Mouse (Mus musculus) erythroid progenitor cell, adult 5-6 weeks (primary cell): ENCODE results near the gene Atxn7l2. TPM values are rescaled to one million over a fixed set of nuclear protein-coding genes. Genes with fewer than 3 reads are reported as not detected.

Experiments used
- total RNA-seq, 2 experiments: library from RNA; stranded (forward) in 1 of 2; stranded (reverse) in 1 of 2; fragments of 150-400 nt in 1 of 2; fragments of 186-747, 209-891 nt in 1 of 2; gene quantifications; 2 replicates each; pipeline versions ENCODE4 v1.2.3 to v1.2.4; 2015 to 2017; ENCODE audit warnings: low replicate concordance in 2 of 2

The Atxn7l2 gene
- total RNA-seq, 2 experiments from 2014 or later: 5.4 TPM; not detected in 1

Other genes starting within 250 kb of the Atxn7l2 start
- not detected in 2 replicates for gene Gstm3, start 241.7 kb downstream of the Atxn7l2 start, total RNA-seq (2015; ENCODE audit: low replicate concordance)
- gene Gstm3, start 241.7 kb downstream of the Atxn7l2 start, total RNA-seq (2017; ENCODE audit: low replicate concordance): not detected in 2 replicates
- gene Gstm2, start 224.5 kb downstream of the Atxn7l2 start, total RNA-seq (2015; ENCODE audit: low replicate concordance): not detected in 2 replicates
- not detected in 2 replicates for gene Gstm2, start 224.5 kb downstream of the Atxn7l2 start, total RNA-seq (2017; ENCODE audit: low replicate concordance)
- gene Gstm1, start 193.0 kb downstream of the Atxn7l2 start, total RNA-seq (2015; ENCODE audit: low replicate concordance): 114 and 170 TPM in 2 replicates
- gene Gstm1, start 193.0 kb downstream of the Atxn7l2 start, total RNA-seq (2017; ENCODE audit: low replicate concordance): 29.0 and 44.4 TPM in 2 replicates
- 2.5 and 4.2 TPM in 2 replicates for gene Gstm4, start 166.0 kb downstream of the Atxn7l2 start, total RNA-seq (2015; ENCODE audit: low replicate concordance)
- 0.90 and 1.4 TPM in 2 replicates for gene Gstm4, start 166.0 kb downstream of the Atxn7l2 start, total RNA-seq (2017; ENCODE audit: low replicate concordance)
- gene Ampd2, start 124.3 kb downstream of the Atxn7l2 start, total RNA-seq (2015; ENCODE audit: low replicate concordance): 9.2 and 10.5 TPM in 2 replicates
- gene Ampd2, start 124.3 kb downstream of the Atxn7l2 start, total RNA-seq (2017; ENCODE audit: low replicate concordance): 1.0 and 10.1 TPM in 2 replicates
- not detected in 2 replicates for gene Gnat2, start 118.1 kb downstream of the Atxn7l2 start, total RNA-seq (2015; ENCODE audit: low replicate concordance)
- gene Gnat2, start 118.1 kb downstream of the Atxn7l2 start, total RNA-seq (2017; ENCODE audit: low replicate concordance): not detected in 2 replicates
- 29.9 and 45.7 TPM in 2 replicates for gene Gnai3, start 64.8 kb downstream of the Atxn7l2 start, total RNA-seq (2015; ENCODE audit: low replicate concordance)
- gene Gnai3, start 64.8 kb downstream of the Atxn7l2 start, total RNA-seq (2017; ENCODE audit: low replicate concordance): 21.7 and 30.0 TPM in 2 replicates
- not detected in 2 replicates for gene Gpr61, start 56.1 kb downstream of the Atxn7l2 start, total RNA-seq (2015; ENCODE audit: low replicate concordance)
- gene Gpr61, start 56.1 kb downstream of the Atxn7l2 start, total RNA-seq (2017; ENCODE audit: low replicate concordance): not detected in 2 replicates
- gene Amigo1, start 24.6 kb downstream of the Atxn7l2 start, total RNA-seq (2015; ENCODE audit: low replicate concordance): not detected in 2 replicates
- gene Amigo1, start 24.6 kb downstream of the Atxn7l2 start, total RNA-seq (2017; ENCODE audit: low replicate concordance): 0.38 TPM in 1 of 2 replicates, not detected in the other
- 1.4 and 2.1 TPM in 2 replicates for gene Cyb561d1, start 9.7 kb downstream of the Atxn7l2 start, total RNA-seq (2015; ENCODE audit: low replicate concordance)
- gene Cyb561d1, start 9.7 kb downstream of the Atxn7l2 start, total RNA-seq (2017; ENCODE audit: low replicate concordance): 5.3 TPM in 1 of 2 replicates, not detected in the other
- not detected in 2 replicates for gene Sypl2, start 15.7 kb upstream of the Atxn7l2 start, total RNA-seq (2015; ENCODE audit: low replicate concordance)
- gene Sypl2, start 15.7 kb upstream of the Atxn7l2 start, total RNA-seq (2017; ENCODE audit: low replicate concordance): not detected in 2 replicates
- gene Psma5, start 46.0 kb upstream of the Atxn7l2 start, total RNA-seq (2015; ENCODE audit: low replicate concordance): 78.8 and 93.0 TPM in 2 replicates
- gene Psma5, start 46.0 kb upstream of the Atxn7l2 start, total RNA-seq (2017; ENCODE audit: low replicate concordance): 49.7 and 86.5 TPM in 2 replicates
- 12.3 and 15.9 TPM in 2 replicates for gene Sort1, start 73.1 kb upstream of the Atxn7l2 start, total RNA-seq (2015; ENCODE audit: low replicate concordance)
- 8.7 and 10.8 TPM in 2 replicates for gene Sort1, start 73.1 kb upstream of the Atxn7l2 start, total RNA-seq (2017; ENCODE audit: low replicate concordance)
- not detected in 2 replicates for gene Mybphl, start 154.0 kb upstream of the Atxn7l2 start, total RNA-seq (2015; ENCODE audit: low replicate concordance)
- gene Mybphl, start 154.0 kb upstream of the Atxn7l2 start, total RNA-seq (2017; ENCODE audit: low replicate concordance): not detected in 2 replicates
- 42.2 and 46.9 TPM in 2 replicates for gene Psrc1, start 172.9 kb upstream of the Atxn7l2 start, total RNA-seq (2015; ENCODE audit: low replicate concordance)
- 58.9 and 59.7 TPM in 2 replicates for gene Psrc1, start 172.9 kb upstream of the Atxn7l2 start, total RNA-seq (2017; ENCODE audit: low replicate concordance)
- 0.84 and 1.1 TPM in 2 replicates for gene Celsr2, start 204.6 kb upstream of the Atxn7l2 start, total RNA-seq (2015; ENCODE audit: low replicate concordance)
- 1.0 TPM in 1 of 2 replicates, not detected in the other for gene Celsr2, start 204.6 kb upstream of the Atxn7l2 start, total RNA-seq (2017; ENCODE audit: low replicate concordance)
- 27.4 and 30.6 TPM in 2 replicates for gene Sars, start 234.3 kb upstream of the Atxn7l2 start, total RNA-seq (2015; ENCODE audit: low replicate concordance)
- 107 and 211 TPM in 2 replicates for gene Sars, start 234.3 kb upstream of the Atxn7l2 start, total RNA-seq (2017; ENCODE audit: low replicate concordance)